Mouse (Mus musculus): ENCODE measurements at regions not wholly inside any gene's neighbourhood (a gene's known extent, or its start where the extent isn't known, plus 50 kb on each side); places are given as distances from the start of the nearest gene placed in this dataset.

GRCm38 (mm10) chr12:13067295-13067694 lies 125.6 kb upstream of the Mycn start:
- no peaks in the 10 kb centered on the region for H3K36me3 ChIP-seq (ENCODE audit: control insufficient read depth, insufficient read depth)
- H3K4me3 ChIP-seq (ENCODE audit: low read depth, low read length): no peak overlapping the region
- H3K27me3 ChIP-seq (replicated peaks; ENCODE audit: control insufficient read depth, insufficient read depth, low read length): no peaks in the 10 kb centered on the region
- no peak overlapping the region for H3K9ac ChIP-seq (ENCODE audit: low read depth, low read length)
- no peaks in the 10 kb centered on the region for H3K9me3 ChIP-seq (ENCODE audit: control insufficient read depth)
- H3K27ac ChIP-seq (ENCODE audit: low read depth, low read length): no peak overlapping the region
- no peak for TF ChIP-seq CTCF (IDR thresholded peaks at IDR 0.05; ENCODE audit: low read depth)
- no peak overlapping the region for H3K4me2 ChIP-seq (replicated peaks; ENCODE audit: low read depth)
- WGBS: 82% methylated on average over 5 of the region's 5 CpGs
- no peak for ATAC-seq
- no peaks in the 10 kb centered on the region for H3K4me1 ChIP-seq (replicated peaks; ENCODE audit: control insufficient read depth, insufficient read depth, low read length)

GRCm38 (mm10) chr12:13066604-13067181 lies 125.0 kb upstream of the Mycn start:
- no peak for TF ChIP-seq CTCF (IDR thresholded peaks at IDR 0.05; ENCODE audit: low read depth)
- no peaks in the 10 kb centered on the region for H3K27me3 ChIP-seq (replicated peaks; ENCODE audit: control insufficient read depth, insufficient read depth, low read length)
- ATAC-seq: no peak
- 67% methylated on average over 6 of the region's 6 CpGs for WGBS
- no peak overlapping the region for H3K27ac ChIP-seq (ENCODE audit: low read depth, low read length)
- no peak overlapping the region for H3K9ac ChIP-seq (ENCODE audit: low read depth, low read length)
- no peak overlapping the region for H3K4me3 ChIP-seq (ENCODE audit: low read depth, low read length)
- H3K9me3 ChIP-seq (ENCODE audit: control insufficient read depth): no peaks in the 10 kb centered on the region
- H3K4me1 ChIP-seq (replicated peaks; ENCODE audit: control insufficient read depth, insufficient read depth, low read length): no peaks in the 10 kb centered on the region
- H3K36me3 ChIP-seq (ENCODE audit: control insufficient read depth, insufficient read depth): no peaks in the 10 kb centered on the region
- H3K4me2 ChIP-seq (replicated peaks; ENCODE audit: low read depth): no peak overlapping the region

GRCm38 (mm10) chr12:13059473-13059872 lies 117.8 kb upstream of the Mycn start:
- no peaks in the 10 kb centered on the region for H3K27me3 ChIP-seq (replicated peaks; ENCODE audit: control insufficient read depth, insufficient read depth, low read length)
- H3K36me3 ChIP-seq (ENCODE audit: control insufficient read depth, insufficient read depth): no peaks in the 10 kb centered on the region

GRCm38 (mm10) chr12:13056246-13056645 lies 114.5 kb upstream of the Mycn start:
- Histone ChIP-seq H3K4me2 (replicated peaks; ENCODE audit: low read depth) (no peak overlapping the region), H3K4me1 (replicated peaks; ENCODE audit: control insufficient read depth, insufficient read depth, low read length) (no peaks in the 10 kb centered on the region), H3K27ac (ENCODE audit: low read depth, low read length) (no peak overlapping the region), H3K27me3 (replicated peaks; ENCODE audit: control insufficient read depth, insufficient read depth, low read length) (no peaks in the 10 kb centered on the region), H3K36me3 (ENCODE audit: control insufficient read depth, insufficient read depth) (no peaks in the 10 kb centered on the region), H3K9me3 (ENCODE audit: control insufficient read depth) (no peaks in the 10 kb centered on the region), H3K4me3 (ENCODE audit: low read depth, low read length) (no peak overlapping the region), H3K9ac (ENCODE audit: low read depth, low read length) (no peak overlapping the region)
- TF ChIP-seq CTCF (IDR thresholded peaks at IDR 0.05; ENCODE audit: low read depth): no peak
- WGBS: 59% methylated on average over 7 of the region's 7 CpGs
- no peak for ATAC-seq

More at GRCm38 (mm10) chr12:13059473-13059872, 117.8 kb upstream of the Mycn start:
- Histone ChIP-seq H3K9me3 (ENCODE audit: control insufficient read depth) (no peaks in the 10 kb centered on the region), H3K4me3 (ENCODE audit: low read depth, low read length) (no peak overlapping the region), H3K4me2 (replicated peaks; ENCODE audit: low read depth) (no peak overlapping the region), H3K27ac (ENCODE audit: low read depth, low read length) (no peak overlapping the region), H3K4me1 (replicated peaks; ENCODE audit: control insufficient read depth, insufficient read depth, low read length) (no peaks in the 10 kb centered on the region), H3K9ac (ENCODE audit: low read depth, low read length) (no peak overlapping the region)
- TF ChIP-seq CTCF (IDR thresholded peaks at IDR 0.05; ENCODE audit: low read depth): no peak
- WGBS: 76% methylated on average over 3 of the region's 3 CpGs
- ATAC-seq: no peak

GRCm38 (mm10) chr12:13054611-13055010 lies 112.9 kb upstream of the Mycn start:
- 50% methylated on average over 3 of the region's 3 CpGs for WGBS
- no peak overlapping the region for H3K4me2 ChIP-seq (replicated peaks; ENCODE audit: low read depth)
- TF ChIP-seq CTCF (IDR thresholded peaks at IDR 0.05; ENCODE audit: low read depth): no peak
- H3K27ac ChIP-seq (ENCODE audit: low read depth, low read length): no peak overlapping the region
- no peak for ATAC-seq
- H3K27me3 ChIP-seq (replicated peaks; ENCODE audit: control insufficient read depth, insufficient read depth, low read length): no peaks in the 10 kb centered on the region
- no peaks in the 10 kb centered on the region for H3K36me3 ChIP-seq (ENCODE audit: control insufficient read depth, insufficient read depth)
- H3K4me3 ChIP-seq (ENCODE audit: low read depth, low read length): no peak overlapping the region
- H3K9ac ChIP-seq (ENCODE audit: low read depth, low read length): no peak overlapping the region
- no peaks in the 10 kb centered on the region for H3K4me1 ChIP-seq (replicated peaks; ENCODE audit: control insufficient read depth, insufficient read depth, low read length)
- H3K9me3 ChIP-seq (ENCODE audit: control insufficient read depth): no peaks in the 10 kb centered on the region

- Histone ChIP-seq H3K4me2 (replicated peaks; ENCODE audit: low read depth) (no peak overlapping the region), H3K9me3 (ENCODE audit: control insufficient read depth) (no peaks in the 10 kb centered on the region), H3K4me3 (ENCODE audit: low read depth, low read length) (no peak overlapping the region), H3K27me3 (replicated peaks; ENCODE audit: control insufficient read depth, insufficient read depth, low read length) (no peaks in the 10 kb centered on the region), H3K36me3 (ENCODE audit: control insufficient read depth, insufficient read depth) (no peaks in the 10 kb centered on the region), H3K4me1 (replicated peaks; ENCODE audit: control insufficient read depth, insufficient read depth, low read length) (no peaks in the 10 kb centered on the region), H3K27ac (ENCODE audit: low read depth, low read length) (no peak overlapping the region), H3K9ac (ENCODE audit: low read depth, low read length) (no peak overlapping the region)
- ATAC-seq: no peak
- WGBS: 61% methylated on average over 5 of the region's 5 CpGs
- no peak for TF ChIP-seq CTCF (IDR thresholded peaks at IDR 0.05; ENCODE audit: low read depth)
Observed at GRCm38 (mm10) chr12:13053746-13054145, 112.0 kb upstream of the Mycn start.
